Mouse (Mus musculus) olfactory bulb, adult 2 months (tissue): ENCODE data around the gene Lmnb2.

ENCODE experiments used
- CTCF ChIP-seq: fragments of 200-500 bp; IDR thresholded peaks from 2 replicates; pipeline ENCODE4 v1.5.1; 2012; ENCODE audit warnings: low read depth, mild to moderate bottlenecking, low read length, moderate library complexity; ENCODE audit not compliant: insufficient read depth
- POLR2A ChIP-seq: fragments of 200-500 bp; IDR thresholded peaks from 2 replicates; pipeline ENCODE4 v1.6.1; 2012; ENCODE audit warnings: mild to moderate bottlenecking, low read depth, low read length, moderate library complexity; ENCODE audit not compliant: insufficient read depth

- TF ChIP-seq CTCF: no peak
- no peak for TF ChIP-seq POLR2A
Measured at GRCm38 (mm10) chr10:80931695-80932094, 13.7 kb upstream of the Lmnb2 start.
